Mouse (Mus musculus) lung, postnatal 10 days (tissue): ENCODE data around the gene Grk3.

ENCODE experiments used
- DNase-seq: peaks from one replicate; pipeline ENCODE4 v3.0.0; 2021

Gene Grk3

GRCm38 (mm10) chr5:112932878-112933567 is 82.6 kb downstream of the Grk3 start:
- DNase-seq: no peak

GRCm38 (mm10) chr5:112931901-112932300 is 83.7 kb downstream of the Grk3 start:
- no peak for DNase-seq

- peak; percentile 73 for DNase-seq
Measured at GRCm38 (mm10) chr5:112928201-112928881, 87.2 kb downstream of the Grk3 start.

GRCm38 (mm10) chr5:112925422-112925821 is 90.2 kb downstream of the Grk3 start:
- no peak for DNase-seq

GRCm38 (mm10) chr5:112924806-112925205 is 90.8 kb downstream of the Grk3 start:
- DNase-seq: no peak

- DNase-seq: no peak
Measured at GRCm38 (mm10) chr5:112923841-112924240, 91.8 kb downstream of the Grk3 start.

- no peak for DNase-seq
Measured at GRCm38 (mm10) chr5:112921914-112922313, 93.7 kb downstream of the Grk3 start.

- DNase-seq: no peak
Measured at GRCm38 (mm10) chr5:112910381-112910780, 105.2 kb downstream of the Grk3 start.

GRCm38 (mm10) chr5:112908169-112908614 is 107.4 kb downstream of the Grk3 start:
- DNase-seq: peak; percentile 40

GRCm38 (mm10) chr5:112907504-112907903 is 108.1 kb downstream of the Grk3 start:
- DNase-seq: no peak

GRCm38 (mm10) chr5:112895674-112896654 is 119.6 kb downstream of the Grk3 start, which contains the start of gene Myo18b:
Gene Myo18b, minus strand, starts transcription at chr5:112896362.
- peak; percentile 14 for DNase-seq

GRCm38 (mm10) chr5:112893462-112894060 is 122.0 kb downstream of the Grk3 start:
- no peak for DNase-seq

- no peak for DNase-seq
Measured at GRCm38 (mm10) chr5:112892411-112892810, 123.2 kb downstream of the Grk3 start.

GRCm38 (mm10) chr5:112888651-112889050 is 126.9 kb downstream of the Grk3 start:
- DNase-seq: peak; percentile 25

- DNase-seq: peak; percentile 67
Measured at GRCm38 (mm10) chr5:112886687-112887491, 128.7 kb downstream of the Grk3 start.

GRCm38 (mm10) chr5:112877391-112878115 is 138.0 kb downstream of the Grk3 start:
- no peak for DNase-seq

- peak; percentile 64 for DNase-seq
Measured at GRCm38 (mm10) chr5:112876846-112877390, 138.7 kb downstream of the Grk3 start.

- no peak for DNase-seq
Measured at GRCm38 (mm10) chr5:112872999-112873398, 142.6 kb downstream of the Grk3 start.

- peak; percentile 82 for DNase-seq
Measured at GRCm38 (mm10) chr5:112870729-112871128, 144.9 kb downstream of the Grk3 start.

GRCm38 (mm10) chr5:112868620-112869019 is 147.0 kb downstream of the Grk3 start:
- no peak for DNase-seq
